Mouse (Mus musculus) monocyte, adult 5-6 weeks (primary cell): Measurements from ENCODE around the gene A630089N07Rik. TPM values are rescaled to one million over a fixed set of nuclear protein-coding genes. Genes with fewer than 3 reads are reported as not detected.

Source experiments
- ATAC-seq: fragments of 153-309, 156-312 bp; replicated peaks from 2 replicates; pipeline ENCODE4 v1.8.0; 2017; ENCODE audit warnings: mild to moderate bottlenecking; ENCODE audit not compliant: low TSS enrichment, insufficient number of reproducible peaks, severe bottlenecking, poor library complexity, low FRiP score
- total RNA-seq: library from RNA; stranded (forward); fragments of 200-1000, 200-491, 200-594 nt; gene quantifications from 3 replicates; pipeline ENCODE4 v1.2.3, GENCODE M21; 2017

The A630089N07Rik gene
- total RNA-seq, 1 experiment from 2014 or later = 3.6 TPM

- ATAC-seq = no peak
Observed at GRCm38 (mm10) chr16:97977277-97977676, 105.0 kb downstream of the A630089N07Rik start.

- ATAC-seq = no peak
Observed at GRCm38 (mm10) chr16:97963956-97964540, 118.2 kb downstream of the A630089N07Rik start.

GRCm38 (mm10) chr16:97962151-97962948 is 119.9 kb downstream of the A630089N07Rik start, which contains the start of the genes C2cd2 and Zbtb21:
TSS of gene C2cd2 (minus strand) at chr16:97962598.
TSS of gene Zbtb21 (minus strand) at chr16:97962622.
- ATAC-seq = peak; percentile 92

- no peak for ATAC-seq
Observed at GRCm38 (mm10) chr16:97961381-97962150, 120.7 kb downstream of the A630089N07Rik start.

- no peak for ATAC-seq
Observed at GRCm38 (mm10) chr16:97960348-97960747, 121.9 kb downstream of the A630089N07Rik start.

- ATAC-seq = no peak
Observed at GRCm38 (mm10) chr16:97958401-97958973, 123.8 kb downstream of the A630089N07Rik start.

GRCm38 (mm10) chr16:97957626-97958025 is 124.6 kb downstream of the A630089N07Rik start:
- no peak for ATAC-seq

- ATAC-seq = no peak
Observed at GRCm38 (mm10) chr16:97956011-97956410, 126.2 kb downstream of the A630089N07Rik start.

GRCm38 (mm10) chr16:97953300-97953699 is 128.9 kb downstream of the A630089N07Rik start:
- no peak for ATAC-seq

GRCm38 (mm10) chr16:97952801-97953200 is 129.4 kb downstream of the A630089N07Rik start:
- ATAC-seq = no peak

- no peak for ATAC-seq
Observed at GRCm38 (mm10) chr16:97952371-97952770, 129.9 kb downstream of the A630089N07Rik start.

Other genes with a start within 250 kb of the A630089N07Rik start
- gene Prdm15, start 230.6 kb downstream of the A630089N07Rik start, total RNA-seq = 10.3 to 24.3 TPM (median 22.0 TPM) in 3 replicates
- 5.3 to 20.3 TPM (median 14.5 TPM) in 3 replicates for gene C2cd2, start 119.9 kb downstream of the A630089N07Rik start, total RNA-seq
- 24.7 to 36.9 TPM (median 35.7 TPM) in 3 replicates for gene Zbtb21, start 119.8 kb downstream of the A630089N07Rik start, total RNA-seq
- gene B230307C23Rik, start 85.1 kb downstream of the A630089N07Rik start, total RNA-seq = 31.2 to 95.3 TPM (median 95.2 TPM) in 3 replicates